Mouse (Mus musculus) G1E (cell line): ENCODE results near the gene Tmx4.

ENCODE experiments used
- CTCF ChIP-seq: IDR thresholded peaks from 2 replicates; pipeline ENCODE4 v1.5.1; 2012; ENCODE audit warnings: low read depth, low read length, inconsistent platforms, mixed read lengths
- GATA1 ChIP-seq: IDR thresholded peaks from 2 replicates; pipeline ENCODE4 v1.6.1; 2012; ENCODE audit warnings: borderline replicate concordance, low read length, inconsistent platforms, mixed read lengths
- POLR2AphosphoS5 ChIP-seq: IDR thresholded peaks from 2 replicates; pipeline ENCODE4 v1.6.1; 2012; ENCODE audit warnings: low read depth, low read length, inconsistent platforms; ENCODE audit not compliant: insufficient replicate concordance
- TAL1 ChIP-seq: conservative IDR thresholded peaks from 2 replicates; pipeline ENCODE4 v1.6.1; 2012; ENCODE audit warnings: low read depth, low read length, inconsistent platforms, mixed read lengths

- TF ChIP-seq POLR2AphosphoS5 (no peak), GATA1 (no peak), CTCF (no peak), TAL1 (no peak)
Measured at GRCm38 (mm10) chr2:134585243-134585642, 58.7 kb downstream of the Tmx4 start.
